8 mouse cellular contexts compared by ENCODE assay signal in the genomic region with DNA sequence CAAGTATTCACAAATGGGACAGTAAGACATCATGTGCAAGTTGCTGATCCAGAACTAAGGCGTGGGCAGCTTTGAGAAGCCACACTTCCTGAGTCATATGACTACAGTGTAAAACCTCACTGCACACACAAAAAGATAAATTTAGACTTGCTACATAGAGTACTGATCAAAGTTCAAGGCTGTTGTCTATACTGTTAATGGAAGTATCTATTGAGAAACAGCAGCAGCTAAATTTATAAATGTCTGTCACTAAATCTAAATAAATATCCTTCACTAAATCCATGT. TPM values are rescaled to one million over a fixed set of nuclear protein-coding genes. Genes with fewer than 3 reads are reported as not detected.
A peak's percentile ranks its signal among the peaks of the same experiment; 100 is the strongest.
DNase-seq lines count a peak whose midpoint lies in the region; ATAC-seq and TF ChIP-seq lines count a peak whose summit lies in the region.

No protein-coding gene starts in this region.

- peak overlapping the region; percentile 82 for H3K4me3 ChIP-seq in gastrocnemius, adult 2 months
- peak overlapping the region; percentile 86 for H3K4me3 ChIP-seq in embryonic facial prominence, embryonic 13.5 days
- H3K4me3 ChIP-seq in limb, embryonic 11.5 days (ENCODE audit: low read depth, low read length), result no peak overlapping the region
- peak overlapping the region; percentile 97 for H3K4me3 ChIP-seq in stomach, embryonic 16.5 days (replicated peaks; ENCODE audit: low read length)

- no peak for TF ChIP-seq CTCF in gastrocnemius, adult 2 months (IDR thresholded peaks at IDR 0.05)

- DNase-seq in gastrocnemius, adult 2 months, result no peak
- DNase-seq in gastrocnemius, postnatal 36 days, result no peak
- DNase-seq in 416B (ENCODE audit: low read depth), result peak; percentile 66
- DNase-seq in limb, embryonic 11.5 days (ENCODE audit: low spot score), result no peak
- DNase-seq in ovary, postnatal 10 days (ENCODE audit: low spot score), result no peak
- DNase-seq in ovary, postnatal 36 days (ENCODE audit: low spot score), result no peak

- 30% methylated on average over 1 of the region's 1 CpGs for WGBS in embryonic facial prominence, embryonic 13.5 days
- 44% methylated on average over 1 of the region's 1 CpGs for WGBS in limb, embryonic 11.5 days
- 23% methylated on average over 1 of the region's 1 CpGs for WGBS in stomach, embryonic 16.5 days

- no peak for ATAC-seq in embryonic facial prominence, embryonic 13.5 days (ENCODE audit: insufficient number of reproducible peaks, insufficient read depth, low FRiP score, low TSS enrichment, low read depth)
- no peak for ATAC-seq in limb, embryonic 11.5 days (ENCODE audit: insufficient number of reproducible peaks, low FRiP score, low TSS enrichment, low read depth)
- no peak for ATAC-seq in stomach, embryonic 16.5 days (ENCODE audit: insufficient read depth, low FRiP score)

- H3K27me3 ChIP-seq in embryonic facial prominence, embryonic 13.5 days, result no peaks in the 10 kb centered on the region
- no peaks in the 10 kb centered on the region for H3K27me3 ChIP-seq in limb, embryonic 11.5 days (ENCODE audit: control insufficient read depth, insufficient read depth, low read length)
- H3K27me3 ChIP-seq in stomach, embryonic 16.5 days (ENCODE audit: control insufficient read depth, insufficient read depth, low read length), result no peaks in the 10 kb centered on the region

- H3K4me2 ChIP-seq in embryonic facial prominence, embryonic 13.5 days, result peak overlapping the region; percentile 81
- H3K4me2 ChIP-seq in limb, embryonic 11.5 days (ENCODE audit: low read depth, severe bottlenecking), result peak overlapping the region; percentile 61; the same call in 1 of the 2 replicates
- peak overlapping the region; percentile 68 for H3K4me2 ChIP-seq in stomach, embryonic 16.5 days (ENCODE audit: low read depth, low read length)

- H3K27ac ChIP-seq in gastrocnemius, adult 2 months, result peak overlapping the region; percentile 96
- H3K27ac ChIP-seq in embryonic facial prominence, embryonic 13.5 days, result no peak overlapping the region
- H3K27ac ChIP-seq in limb, embryonic 11.5 days (replicated peaks; ENCODE audit: low read depth, low read length), result no peak overlapping the region
- H3K27ac ChIP-seq in stomach, embryonic 16.5 days (ENCODE audit: low read length), result 0 out of 2 replicates have a peak overlapping the region, but pooled peaks have one; percentile 6

- peaks cover 34% of the 10 kb centered on the region for H3K4me1 ChIP-seq in embryonic facial prominence, embryonic 13.5 days
- H3K4me1 ChIP-seq in limb, embryonic 11.5 days (ENCODE audit: control insufficient read depth, insufficient read depth, low read length), result no peaks in the 10 kb centered on the region; the same call in 1 of the 2 replicates
- H3K4me1 ChIP-seq in stomach, embryonic 16.5 days (ENCODE audit: control insufficient read depth, insufficient read depth, low read length), result peaks cover 38% of the 10 kb centered on the region

- H3K9ac ChIP-seq in embryonic facial prominence, embryonic 13.5 days, result 0 out of 2 replicates have a peak overlapping the region, but pooled peaks have one; percentile 98
- H3K9ac ChIP-seq in limb, embryonic 11.5 days (ENCODE audit: low read length), result no peak overlapping the region
- 0 out of 2 replicates have a peak overlapping the region, but pooled peaks have one; percentile 26 for H3K9ac ChIP-seq in stomach, embryonic 16.5 days (ENCODE audit: low read length)

- H3K9me3 ChIP-seq in embryonic facial prominence, embryonic 13.5 days, result no peaks in the 10 kb centered on the region
- no peaks in the 10 kb centered on the region for H3K9me3 ChIP-seq in limb, embryonic 11.5 days (ENCODE audit: control insufficient read depth, low read length)
- H3K9me3 ChIP-seq in stomach, embryonic 16.5 days (replicated peaks; ENCODE audit: control insufficient read depth, low read length), result no peaks in the 10 kb centered on the region

- peaks cover 21% of the 10 kb centered on the region for H3K36me3 ChIP-seq in embryonic facial prominence, embryonic 13.5 days
- no peaks in the 10 kb centered on the region for H3K36me3 ChIP-seq in limb, embryonic 11.5 days (ENCODE audit: control insufficient read depth, insufficient read depth, low read length)
- H3K36me3 ChIP-seq in stomach, embryonic 16.5 days (ENCODE audit: control insufficient read depth, insufficient read depth, low read length), result no peaks in the 10 kb centered on the region; the same call in 1 of the 2 replicates

- intact Hi-C loops in gastrocnemius, adult 2 months (cut with DNase I), result loop anchor here (5.0 kb wide), 1 partner anchor 100 kb away; a partner anchor contains a TSS
- intact Hi-C loops in gastrocnemius, postnatal 36 days (cut with DNase I), result loop anchor here (5.0 kb wide), 1 partner anchor 255 kb away; a partner anchor contains a TSS

RNA-seq across cellular contexts. Expression of a gene that starts 2.8 kb away (rescaled TPM):
- total RNA-seq in gastrocnemius, adult 2 months (2021), result 10 to 100 TPM; 10.2 to 11.9 TPM
- total RNA-seq in gastrocnemius, postnatal 36 days (2021), result 1 to 10 TPM; 7.2 to 7.3 TPM
- polyA plus RNA-seq in embryonic facial prominence, embryonic 13.5 days (2015; fragmentation: Nextera tagmentation; extraction: Ambion mirVana), result 17.5 and 19.2 TPM in 2 replicates
- polyA plus RNA-seq in limb, embryonic 11.5 days (2014; fragmentation: Nextera tagmentation; extraction: Ambion mirVana), result 21.6 and 22.6 TPM in 2 replicates
- 18.3 and 20.0 TPM in 2 replicates for polyA plus RNA-seq in stomach, embryonic 16.5 days (2015; fragmentation: Nextera tagmentation; extraction: Ambion mirVana)

RNA-seq across cellular contexts. Expression of a gene that starts 3.0 kb away (rescaled TPM):
- total RNA-seq in gastrocnemius, adult 2 months (2021), result 10 to 100 TPM; 52.0 to 60.6 TPM
- 10 to 100 TPM; 37.3 to 46.2 TPM for total RNA-seq in gastrocnemius, postnatal 36 days (2021)
- polyA plus RNA-seq in embryonic facial prominence, embryonic 13.5 days (2015; fragmentation: Nextera tagmentation; extraction: Ambion mirVana), result 124 TPM in 2 replicates
- polyA plus RNA-seq in limb, embryonic 11.5 days (2014; fragmentation: Nextera tagmentation; extraction: Ambion mirVana), result 139 and 141 TPM in 2 replicates
- polyA plus RNA-seq in stomach, embryonic 16.5 days (2015; fragmentation: Nextera tagmentation; extraction: Ambion mirVana), result 106 and 109 TPM in 2 replicates

Comparison
In these comparisons a context has a peak if more than half of its experiments do, and no peak if none do; other contexts are left out.
1. H3K27ac ChIP-seq: peak in gastrocnemius, adult 2 months (single experiment) and stomach, embryonic 16.5 days (single experiment); none in embryonic facial prominence, embryonic 13.5 days (single experiment) and limb, embryonic 11.5 days (single experiment).
2. Peak in every context shown above with its lines, with median percentiles within 50 percentile points of each other: H3K4me2 ChIP-seq.